Comparison of ENCODE assay signal across 35 mouse cellular contexts in genomic region chr3:65129625-65130024, GRCm38 (mm10).
"Had no signal": no experiment of that assay in that cellular context is flagged by ENCODE, and none has a peak within 500 bp of the region (broad histone marks: within the 10 kb centered on the region; RNA-seq: fewer than 3 reads in every experiment).

No protein-coding gene starts in this region.

- H3K4me3 ChIP-seq: heart, embryonic 10.5 days; heart, embryonic 12.5 days; heart, embryonic 13.5 days; heart, embryonic 15.5 days; hindbrain, embryonic 10.5 days; hindbrain, embryonic 12.5 days; hindbrain, embryonic 13.5 days; hindbrain, embryonic 15.5 days; intestine, embryonic 15.5 days; kidney, embryonic 15.5 days; layer of hippocampus, adult 2 months; left cerebral cortex, adult 2 months had no signal

- H3K4me1 ChIP-seq: hindbrain, embryonic 10.5 days; hindbrain, embryonic 12.5 days; hindbrain, embryonic 13.5 days; hindbrain, embryonic 15.5 days; intestine, embryonic 15.5 days; kidney, embryonic 15.5 days had no signal

- ATAC-seq: hindbrain, embryonic 16.5 days; hindbrain, postnatal 0 days; inflammation-experienced regulatory T-cells, adult 6 months; intestine, embryonic 15.5 days; intestine, postnatal 0 days had no signal

- H3K36me3 ChIP-seq: heart, embryonic 10.5 days; heart, embryonic 12.5 days; heart, embryonic 13.5 days; heart, embryonic 15.5 days; hindbrain, embryonic 10.5 days; hindbrain, embryonic 12.5 days; hindbrain, embryonic 13.5 days; hindbrain, embryonic 15.5 days; intestine, embryonic 15.5 days; kidney, embryonic 15.5 days had no signal

- H3K4me2 ChIP-seq: heart, embryonic 11.5 days; heart, embryonic 12.5 days; heart, embryonic 13.5 days; heart, embryonic 15.5 days; hindbrain, embryonic 12.5 days; hindbrain, embryonic 13.5 days; hindbrain, embryonic 14.5 days; hindbrain, embryonic 15.5 days; intestine, embryonic 15.5 days; kidney, embryonic 15.5 days had no signal

- H3K9ac ChIP-seq: heart, embryonic 12.5 days; heart, embryonic 13.5 days; heart, embryonic 15.5 days; hindbrain, embryonic 12.5 days; hindbrain, embryonic 13.5 days; hindbrain, embryonic 14.5 days; hindbrain, embryonic 15.5 days; intestine, embryonic 15.5 days; kidney, embryonic 15.5 days had no signal

- H3K27me3 ChIP-seq: heart, embryonic 12.5 days; heart, embryonic 13.5 days; heart, embryonic 15.5 days; hindbrain, embryonic 12.5 days; hindbrain, embryonic 13.5 days; hindbrain, embryonic 15.5 days; intestine, embryonic 15.5 days; kidney, embryonic 15.5 days had no signal

- H3K27ac ChIP-seq: heart, embryonic 10.5 days; heart, embryonic 13.5 days; heart, embryonic 15.5 days; hindbrain, embryonic 10.5 days; hindbrain, embryonic 12.5 days; hindbrain, embryonic 13.5 days; hindbrain, embryonic 14.5 days; hindbrain, embryonic 15.5 days; hindbrain, postnatal 0 days; intestine, embryonic 15.5 days; kidney, embryonic 15.5 days; kidney, postnatal 0 days; layer of hippocampus, adult 2 months; left cerebral cortex, adult 2 months had no signal

- H3K9me3 ChIP-seq: heart, embryonic 10.5 days; heart, embryonic 12.5 days; heart, embryonic 13.5 days; heart, embryonic 15.5 days; hindbrain, embryonic 10.5 days; hindbrain, embryonic 12.5 days; hindbrain, embryonic 13.5 days; hindbrain, embryonic 15.5 days; intestine, embryonic 15.5 days; kidney, embryonic 15.5 days had no signal

- DNase-seq: heart, postnatal 10 days; heart, postnatal 14 days; heart, postnatal 36 days; heart, postnatal 4 days; kidney, adult 11 months; kidney, adult 18-20 months; kidney, adult 2 months; kidney, adult 8-10 months; kidney, adult 9 months; kidney, postnatal 10 days; kidney, postnatal 14 days; kidney, postnatal 25 days; kidney, postnatal 36 days; kidney, postnatal 4 days; layer of hippocampus, adult 9-11 months; layer of hippocampus, postnatal 36 days had no signal
